In genomic region chr4:85904217-85904616, GRCm38 (mm10) we compare ENCODE assay signal across 24 mouse cellular contexts.
DNase-seq lines count a peak whose midpoint lies in the region; ATAC-seq and TF ChIP-seq lines count a peak whose summit lies in the region.
"Had no signal": no experiment of that assay in that cellular context is flagged by ENCODE, and none has a peak within 500 bp of the region (broad histone marks: within the 10 kb centered on the region; RNA-seq: fewer than 3 reads in every experiment).

No protein-coding gene starts in this region.

- intact Hi-C loops in heart, postnatal 10 days (cut with DNase I) = no loop called here

- TF ChIP-seq EP300 in MEL (IDR thresholded peaks at IDR 0.05; ENCODE audit: low read depth in 1 of 2, low read length in 2 of 2) = peak; percentile 39 to 74; a peak in 3 of 4 replicates

- no peak for TF ChIP-seq CTCF in G1E (IDR thresholded peaks at IDR 0.05; ENCODE audit: low read depth, low read length)
- no peak for TF ChIP-seq CTCF in MEL (IDR thresholded peaks at IDR 0.05 in 2 of 3, conservative IDR thresholded peaks at IDR 0.05 in 1 of 3; ENCODE audit: control insufficient read depth in 1 of 3, insufficient read depth in 1 of 3, low read depth in 2 of 3, low read length in 3 of 3, poor library complexity in 1 of 3, severe bottlenecking in 1 of 3)

- DNase-seq in G1E (ENCODE audit: low spot score) (peak; percentile 45), MEL (ENCODE audit: low read depth, low spot score) (peak; percentile 83), MEL-GATA-1-ER (ENCODE audit: extremely low read depth, low read depth) (peak; percentile 85)
- peak; percentile 7 for DNase-seq in splenic B cell, adult 2 months (ENCODE audit: low read depth, low spot score)
- no peak for DNase-seq in kidney, adult 8-10 months
- DNase-seq in embryonic facial prominence, embryonic 10.5 days (ENCODE audit: low spot score) = no peak
- no peak for DNase-seq in midbrain, embryonic 10.5 days (ENCODE audit: low spot score)
- DNase-seq in heart, postnatal 10 days = no peak
- DNase-seq: adrenal gland, adult 2 months; adrenal gland, adult 8-10 months; adrenal gland, postnatal 10 days; adrenal gland, postnatal 14 days; adrenal gland, postnatal 25 days; adrenal gland, postnatal 36 days; B cell, adult 2 months; cerebellum, adult 11 months; cerebellum, adult 11-12 months; cerebellum, adult 18-20 months; cerebellum, adult 2 months; cerebellum, adult 8-10 months had no signal

- H3K36me3 ChIP-seq in G1E (replicated peaks) = no peaks in the 10 kb centered on the region
- H3K36me3 ChIP-seq in MEL (ENCODE audit: control insufficient read depth in 1 of 2, insufficient read depth in 2 of 2, low read length in 2 of 2) = peaks cover 0 to 7% of the 10 kb centered on the region in 2 experiments; a peak in 1 of 4 replicates
- H3K36me3 ChIP-seq in splenic B cell, adult 2 months (ENCODE audit: control insufficient read depth, insufficient read depth, low read length, poor library complexity, severe bottlenecking) = no peaks in the 10 kb centered on the region
- H3K36me3 ChIP-seq in embryonic facial prominence, embryonic 10.5 days (replicated peaks) = no peaks in the 10 kb centered on the region
- H3K36me3 ChIP-seq in midbrain, embryonic 10.5 days = no peaks in the 10 kb centered on the region

- no peak overlapping the region for H3K27ac ChIP-seq in MEL (ENCODE audit: control insufficient read depth, low read depth, low read length)
- no peak overlapping the region for H3K27ac ChIP-seq in embryonic facial prominence, embryonic 10.5 days (replicated peaks)
- no peak overlapping the region for H3K27ac ChIP-seq in midbrain, embryonic 10.5 days (replicated peaks)

- no peak overlapping the region for H3K9ac ChIP-seq in MEL (ENCODE audit: control insufficient read depth, low read depth, low read length, poor library complexity, severe bottlenecking)

- H3K27me3 ChIP-seq in G1E (ENCODE audit: insufficient read depth, low read length) (no peaks in the 10 kb centered on the region), MEL (ENCODE audit: control insufficient read depth in 1 of 2, insufficient read depth in 2 of 2, low read length in 2 of 2) (no peaks in the 10 kb centered on the region)
- H3K27me3 ChIP-seq in splenic B cell, adult 2 months (ENCODE audit: control insufficient read depth, insufficient read depth, low read length, poor library complexity, severe bottlenecking) = no peaks in the 10 kb centered on the region
- H3K27me3 ChIP-seq in embryonic facial prominence, embryonic 10.5 days (replicated peaks; ENCODE audit: low read depth, poor library complexity, severe bottlenecking) = no peaks in the 10 kb centered on the region
- no peaks in the 10 kb centered on the region for H3K27me3 ChIP-seq in midbrain, embryonic 10.5 days (ENCODE audit: low read depth, poor library complexity, severe bottlenecking)
- H3K27me3 ChIP-seq: CH12.LX, Patski had no signal

- TF ChIP-seq POLR2A in MEL (IDR thresholded peaks at IDR 0.05; ENCODE audit: control insufficient read depth in 1 of 2, insufficient read depth in 1 of 2, low read depth in 1 of 2, low read length in 2 of 2, poor library complexity in 1 of 2) = no peak

- H3K4me3 ChIP-seq in G1E (ENCODE audit: low read depth, low read length) (no peak overlapping the region; the same call in 1 of the 2 replicates), MEL (ENCODE audit: control insufficient read depth in 1 of 2, insufficient read depth in 1 of 2, low read depth in 2 of 2, low read length in 2 of 2) (no peak overlapping the region)
- H3K4me3 ChIP-seq in embryonic facial prominence, embryonic 10.5 days = no peak overlapping the region
- H3K4me3 ChIP-seq in midbrain, embryonic 10.5 days = no peak overlapping the region

- ATAC-seq in G1E (ENCODE audit: extremely low read depth, insufficient number of reproducible peaks, low FRiP score, poor library complexity, severe bottlenecking) = peak; percentile 88
- ATAC-seq: activated CD4-positive, CD25-positive, alpha-beta regulatory T cell, adult 4 months; CD4-positive, CD25-positive, alpha-beta regulatory T cell, adult 4 months; Patski had no signal

- H3K4me1 ChIP-seq in G1E (ENCODE audit: insufficient read depth, low read depth, low read length) = peaks cover 45% of the 10 kb centered on the region
- H3K4me1 ChIP-seq in MEL (ENCODE audit: control insufficient read depth in 1 of 2, insufficient read depth in 2 of 2, low read length in 2 of 2) = peaks cover 3 to 6% of the 10 kb centered on the region in 2 experiments; a peak in 2 of 4 replicates
- H3K4me1 ChIP-seq in embryonic facial prominence, embryonic 10.5 days = no peaks in the 10 kb centered on the region
- no peaks in the 10 kb centered on the region for H3K4me1 ChIP-seq in midbrain, embryonic 10.5 days

- no peak for TF ChIP-seq RAD21 in MEL (IDR thresholded peaks at IDR 0.05; ENCODE audit: low read depth, low read length)

- 87% methylated on average over 5 of the region's 5 CpGs for WGBS in embryonic facial prominence, embryonic 10.5 days
- WGBS in midbrain, embryonic 10.5 days = 84% methylated on average over 5 of the region's 5 CpGs

- H3K9me3 ChIP-seq in G1E (replicated peaks) (no peaks in the 10 kb centered on the region), MEL (replicated peaks; ENCODE audit: insufficient read depth, low read length) (no peaks in the 10 kb centered on the region)
- no peaks in the 10 kb centered on the region for H3K9me3 ChIP-seq in embryonic facial prominence, embryonic 10.5 days
- H3K9me3 ChIP-seq in midbrain, embryonic 10.5 days (replicated peaks) = no peaks in the 10 kb centered on the region

- H3K79me2 ChIP-seq in MEL (ENCODE audit: control insufficient read depth, insufficient read depth, low read length, poor library complexity) = no peaks in the 10 kb centered on the region

TF ChIP-seq in MEL, 35 proteins besides CTCF, POLR2A, EP300 and RAD21:
- TF ChIP-seq NRF1 (IDR thresholded peaks at IDR 0.05; ENCODE audit: insufficient read depth, low read depth, low read length, poor library complexity, severe bottlenecking) (no peak), RCOR1 (IDR thresholded peaks at IDR 0.05; ENCODE audit: low read depth, low read length) (peak; percentile 66; the same call in 1 of the 2 replicates), JUND (IDR thresholded peaks at IDR 0.05; ENCODE audit: low read depth, low read length) (no peak), MYC (IDR thresholded peaks at IDR 0.05; ENCODE audit: low read depth, low read length) (no peak), USF1 (IDR thresholded peaks at IDR 0.05; ENCODE audit: low read depth, low read length) (peak; percentile 84), MAX (IDR thresholded peaks at IDR 0.05; ENCODE audit: low read length) (no peak), UBTF (IDR thresholded peaks at IDR 0.05; ENCODE audit: borderline replicate concordance, insufficient read depth, low read depth, low read length) (no peak), SIN3A (IDR thresholded peaks at IDR 0.05; ENCODE audit: low read length) (no peak), POLR2AphosphoS2 (IDR thresholded peaks at IDR 0.05; ENCODE audit: low read length) (no peak), MAFK (IDR thresholded peaks at IDR 0.05; ENCODE audit: borderline replicate concordance, low read depth, low read length) (no peak), ETS1 (IDR thresholded peaks at IDR 0.05; ENCODE audit: low read depth, low read length) (peak; percentile 60; the same call in 1 of the 2 replicates), KAT2A (conservative IDR thresholded peaks at IDR 0.05; ENCODE audit: low read depth, low read length) (no peak), GABPA (IDR thresholded peaks at IDR 0.05; ENCODE audit: low read depth, low read length) (no peak), BHLHE40 (IDR thresholded peaks at IDR 0.05; ENCODE audit: borderline replicate concordance, low read depth, low read length) (peak; percentile 70; the same call in 1 of the 2 replicates), ZNF384 (IDR thresholded peaks at IDR 0.05; ENCODE audit: low read depth, low read length) (no peak), TAL1 (IDR thresholded peaks at IDR 0.05; ENCODE audit: low read length) (no peak), POLR2AphosphoS5 (IDR thresholded peaks at IDR 0.05; ENCODE audit: borderline replicate concordance, low read depth, low read length) (no peak), USF2 (IDR thresholded peaks at IDR 0.05; ENCODE audit: borderline replicate concordance in 1 of 2, insufficient read depth in 1 of 2, low read depth in 1 of 2, low read length in 2 of 2) (peak in 1 of 2 experiments; percentile 27; a peak in 1 of 4 replicates)

Comparison
In these comparisons a context has a peak if more than half of its experiments do, and no peak if none do; other contexts are left out.
1. DNase-seq: peak in G1E (single experiment), MEL (single experiment), MEL-GATA-1-ER (single experiment) and splenic B cell, adult 2 months (single experiment); none in kidney, adult 8-10 months (0 of 2), embryonic facial prominence, embryonic 10.5 days (single experiment), midbrain, embryonic 10.5 days (single experiment) and heart, postnatal 10 days (0 of 2).